Mouse (Mus musculus): ENCODE results near the gene Slc27a1. TPM values are rescaled to one million over a fixed set of nuclear protein-coding genes. Genes with fewer than 3 reads are reported as not detected.

The Slc27a1 gene
- total and polyA plus RNA-seq, 3 experiments: 0.46 to 1.3 TPM; not detected in 1

GRCm38 (mm10) chr8:71633981-71634667, 65.4 kb downstream of the Slc27a1 start:
- peak overlapping the region; percentile 53 to 83 for H3K4me3 ChIP-seq (ENCODE audit: control insufficient read depth in 1 of 2, insufficient read depth in 1 of 2, low read depth in 2 of 2, low read length in 2 of 2)
- peak; percentile 92 for DNase-seq (ENCODE audit: low read depth, low spot score)
- peaks cover 0 to 20% of the 10 kb centered on the region in 2 experiments; a peak in 1 of 4 replicates for H3K4me1 ChIP-seq (ENCODE audit: control insufficient read depth in 1 of 2, insufficient read depth in 2 of 2, low read length in 2 of 2)
- no peaks in the 10 kb centered on the region; the same call in 1 of the 2 replicates for H3K79me2 ChIP-seq (ENCODE audit: control insufficient read depth, insufficient read depth, low read length, poor library complexity)
- H3K27me3 ChIP-seq (ENCODE audit: control insufficient read depth in 1 of 2, insufficient read depth in 2 of 2, low read length in 2 of 2): no peaks in the 10 kb centered on the region
- peak overlapping the region; percentile 50 for H3K9ac ChIP-seq (ENCODE audit: control insufficient read depth, low read depth, low read length, poor library complexity, severe bottlenecking)
- no peaks in the 10 kb centered on the region for H3K9me3 ChIP-seq (replicated peaks; ENCODE audit: insufficient read depth, low read length)
- H3K27ac ChIP-seq (ENCODE audit: control insufficient read depth, low read depth, low read length): no peak overlapping the region
- peaks cover 0 to 7% of the 10 kb centered on the region in 2 experiments; a peak in 2 of 4 replicates for H3K36me3 ChIP-seq (ENCODE audit: control insufficient read depth in 1 of 2, insufficient read depth in 2 of 2, low read length in 2 of 2)
- no peak for TF ChIP-seq MAX (IDR thresholded peaks at IDR 0.05; ENCODE audit: low read length)
- TF ChIP-seq GABPA (IDR thresholded peaks at IDR 0.05; ENCODE audit: low read depth, low read length): no peak
- no peak for TF ChIP-seq USF2 (IDR thresholded peaks at IDR 0.05; ENCODE audit: borderline replicate concordance in 1 of 2, insufficient read depth in 1 of 2, low read depth in 1 of 2, low read length in 2 of 2)
- TF ChIP-seq TBP (IDR thresholded peaks at IDR 0.05; ENCODE audit: low read depth, low read length): no peak
- TF ChIP-seq JUND (IDR thresholded peaks at IDR 0.05; ENCODE audit: low read depth, low read length): no peak
- 0 out of 2 replicates have a peak, but pooled peaks have one; percentile 1 for TF ChIP-seq SMC3 (IDR thresholded peaks at IDR 0.05; ENCODE audit: low read depth, low read length)
- TF ChIP-seq NRF1 (IDR thresholded peaks at IDR 0.05; ENCODE audit: insufficient read depth, low read depth, low read length, poor library complexity, severe bottlenecking): peak; percentile 43; the same call in 1 of the 2 replicates
- TF ChIP-seq MAZ (IDR thresholded peaks at IDR 0.05; ENCODE audit: low read depth, low read length): no peak; the same call in 1 of the 2 replicates
- no peak for TF ChIP-seq UBTF (IDR thresholded peaks at IDR 0.05; ENCODE audit: borderline replicate concordance, insufficient read depth, low read depth, low read length)
- TF ChIP-seq E2F4 (IDR thresholded peaks at IDR 0.05; ENCODE audit: borderline replicate concordance, low read depth, low read length): no peak
- no peak for TF ChIP-seq MEF2A (IDR thresholded peaks at IDR 0.05; ENCODE audit: extremely low read depth, insufficient replicate concordance, low read depth, low read length, poor library complexity, severe bottlenecking)
- no peak for TF ChIP-seq ZNF384 (IDR thresholded peaks at IDR 0.05; ENCODE audit: low read depth, low read length)
- no peak for TF ChIP-seq GATA1 (IDR thresholded peaks at IDR 0.05; ENCODE audit: low read depth, low read length)
- TF ChIP-seq TAL1 (IDR thresholded peaks at IDR 0.05; ENCODE audit: low read length): no peak
- no peak for TF ChIP-seq POLR2AphosphoS5 (IDR thresholded peaks at IDR 0.05; ENCODE audit: borderline replicate concordance, low read depth, low read length)
- TF ChIP-seq NELFE (IDR thresholded peaks at IDR 0.05; ENCODE audit: low read depth, low read length): no peak
- 0 out of 2 replicates have a peak, but pooled peaks have one; percentile 4 for TF ChIP-seq TCF12 (IDR thresholded peaks at IDR 0.05; ENCODE audit: low read depth, low read length)
- peak; percentile 32; the same call in 1 of the 2 replicates for TF ChIP-seq HCFC1 (IDR thresholded peaks at IDR 0.05; ENCODE audit: low read depth, low read length)
- TF ChIP-seq ZC3H11A (IDR thresholded peaks at IDR 0.05; ENCODE audit: low read depth, low read length): no peak
- TF ChIP-seq CHD2 (IDR thresholded peaks at IDR 0.05; ENCODE audit: low read length): no peak
- no peak for TF ChIP-seq ELF1 (IDR thresholded peaks at IDR 0.05; ENCODE audit: low read depth, low read length)
- no peak for TF ChIP-seq BHLHE40 (IDR thresholded peaks at IDR 0.05; ENCODE audit: borderline replicate concordance, low read depth, low read length)
- 0 out of 4 replicates have a peak, but pooled peaks of 1 of the 2 experiments have one; percentile 2 for TF ChIP-seq POLR2A (IDR thresholded peaks at IDR 0.05; ENCODE audit: control insufficient read depth in 1 of 2, insufficient read depth in 1 of 2, low read depth in 1 of 2, low read length in 2 of 2, poor library complexity in 1 of 2)
- no peak for TF ChIP-seq RAD21 (IDR thresholded peaks at IDR 0.05; ENCODE audit: low read depth, low read length)
- no peak for TF ChIP-seq ETS1 (IDR thresholded peaks at IDR 0.05; ENCODE audit: low read depth, low read length)
- no peak for TF ChIP-seq MYB (IDR thresholded peaks at IDR 0.05; ENCODE audit: low read depth, low read length)
- no peak for TF ChIP-seq CTCF (IDR thresholded peaks at IDR 0.05 in 2 of 3, conservative IDR thresholded peaks at IDR 0.05 in 1 of 3; ENCODE audit: control insufficient read depth in 1 of 3, insufficient read depth in 1 of 3, low read depth in 2 of 3, low read length in 3 of 3, poor library complexity in 1 of 3, severe bottlenecking in 1 of 3)
- TF ChIP-seq USF1 (IDR thresholded peaks at IDR 0.05; ENCODE audit: low read depth, low read length): no peak
- no peak for TF ChIP-seq ZKSCAN1 (IDR thresholded peaks at IDR 0.05; ENCODE audit: low read depth, low read length)
- no peak for TF ChIP-seq CHD1 (IDR thresholded peaks at IDR 0.05; ENCODE audit: low read depth, low read length)
- no peak for TF ChIP-seq EP300 (IDR thresholded peaks at IDR 0.05; ENCODE audit: low read depth in 1 of 2, low read length in 2 of 2)
- TF ChIP-seq RCOR1 (IDR thresholded peaks at IDR 0.05; ENCODE audit: low read depth, low read length): no peak
- peak; percentile 63; the same call in 1 of the 2 replicates for TF ChIP-seq MYC (IDR thresholded peaks at IDR 0.05; ENCODE audit: low read depth, low read length)
- TF ChIP-seq MXI1 (IDR thresholded peaks at IDR 0.05; ENCODE audit: low read depth, low read length): peak; percentile 72
- TF ChIP-seq MAFK (IDR thresholded peaks at IDR 0.05; ENCODE audit: borderline replicate concordance, low read depth, low read length): no peak
- no peak for TF ChIP-seq KAT2A (conservative IDR thresholded peaks at IDR 0.05; ENCODE audit: low read depth, low read length)

All from MEL (cell line).